Comparison of ENCODE assay signal across 8 mouse cellular contexts in genomic region chr1:167269350-167269811, GRCm38 (mm10). TPM values are rescaled to one million over a fixed set of nuclear protein-coding genes. Genes with fewer than 3 reads are reported as not detected.
DNase-seq lines count a peak whose midpoint lies in the region; ATAC-seq lines count a peak whose summit lies in the region.

No protein-coding gene starts in this region.

- WGBS in hindbrain, embryonic 10.5 days, result 37% methylated on average over 14 of the region's 14 CpGs
- 49% methylated on average over 12 of the region's 14 CpGs for WGBS in hindbrain, embryonic 11.5 days
- 30% methylated on average over 14 of the region's 14 CpGs for WGBS in embryonic facial prominence, embryonic 10.5 days
- 40% methylated on average over 14 of the region's 14 CpGs for WGBS in limb, embryonic 10.5 days
- WGBS in midbrain, embryonic 16.5 days, result 25% methylated on average over 14 of the region's 14 CpGs

- no peak overlapping the region for H3K4me2 ChIP-seq in hindbrain, embryonic 11.5 days (replicated peaks; ENCODE audit: low read depth, low read length)
- H3K4me2 ChIP-seq in midbrain, embryonic 16.5 days (ENCODE audit: low read length), result no peak overlapping the region; the same call in 1 of the 2 replicates

- H3K9me3 ChIP-seq in hindbrain, embryonic 10.5 days, result no peaks in the 10 kb centered on the region
- H3K9me3 ChIP-seq in hindbrain, embryonic 11.5 days (ENCODE audit: control insufficient read depth, low read length), result no peaks in the 10 kb centered on the region
- H3K9me3 ChIP-seq in embryonic facial prominence, embryonic 10.5 days, result no peaks in the 10 kb centered on the region
- no peaks in the 10 kb centered on the region for H3K9me3 ChIP-seq in limb, embryonic 10.5 days (replicated peaks)
- H3K9me3 ChIP-seq in midbrain, embryonic 16.5 days (replicated peaks; ENCODE audit: control insufficient read depth, low read length, poor library complexity, severe bottlenecking), result no peaks in the 10 kb centered on the region

- DNase-seq in hindbrain, embryonic 10.5 days (ENCODE audit: low spot score), result no peak
- no peak for DNase-seq in hindbrain, embryonic 11.5 days (ENCODE audit: low spot score)
- DNase-seq in embryonic facial prominence, embryonic 10.5 days (ENCODE audit: low spot score), result peak; percentile 35
- DNase-seq in limb, embryonic 10.5 days (ENCODE audit: low spot score), result no peak
- no peak for DNase-seq in cerebellum, postnatal 10 days
- no peak for DNase-seq in left cerebral cortex, adult 9 months (ENCODE audit: low spot score in 2 of 2)

- peak overlapping the region; percentile 82 for H3K27ac ChIP-seq in hindbrain, embryonic 10.5 days
- H3K27ac ChIP-seq in hindbrain, embryonic 11.5 days (ENCODE audit: low read depth, low read length), result no peak overlapping the region
- H3K27ac ChIP-seq in embryonic facial prominence, embryonic 10.5 days (replicated peaks), result peak overlapping the region; percentile 57; the same call in 1 of the 2 replicates
- peak overlapping the region; percentile 42; the same call in 1 of the 2 replicates for H3K27ac ChIP-seq in limb, embryonic 10.5 days
- H3K27ac ChIP-seq in midbrain, embryonic 16.5 days (ENCODE audit: low read length), result peak overlapping the region; percentile 64; the same call in 1 of the 2 replicates

- no peaks in the 10 kb centered on the region for H3K27me3 ChIP-seq in hindbrain, embryonic 10.5 days (ENCODE audit: insufficient read depth, poor library complexity, severe bottlenecking)
- no peaks in the 10 kb centered on the region for H3K27me3 ChIP-seq in hindbrain, embryonic 11.5 days (ENCODE audit: control insufficient read depth, insufficient read depth, low read length)
- no peaks in the 10 kb centered on the region for H3K27me3 ChIP-seq in embryonic facial prominence, embryonic 10.5 days (replicated peaks; ENCODE audit: low read depth, poor library complexity, severe bottlenecking)
- no peaks in the 10 kb centered on the region for H3K27me3 ChIP-seq in limb, embryonic 10.5 days (ENCODE audit: low read depth, poor library complexity, severe bottlenecking)
- no peaks in the 10 kb centered on the region for H3K27me3 ChIP-seq in midbrain, embryonic 16.5 days (ENCODE audit: control insufficient read depth, insufficient read depth, low read depth, low read length)

- H3K4me1 ChIP-seq in hindbrain, embryonic 10.5 days (replicated peaks), result peaks cover 64% of the 10 kb centered on the region
- H3K4me1 ChIP-seq in hindbrain, embryonic 11.5 days (replicated peaks; ENCODE audit: control insufficient read depth, insufficient read depth, low read length), result peaks cover 9% of the 10 kb centered on the region
- peaks cover 68% of the 10 kb centered on the region for H3K4me1 ChIP-seq in embryonic facial prominence, embryonic 10.5 days
- H3K4me1 ChIP-seq in limb, embryonic 10.5 days, result peaks cover 61% of the 10 kb centered on the region
- peaks cover 35% of the 10 kb centered on the region for H3K4me1 ChIP-seq in midbrain, embryonic 16.5 days (ENCODE audit: control insufficient read depth, insufficient read depth, low read length)

- H3K4me3 ChIP-seq in hindbrain, embryonic 10.5 days, result 0 out of 2 replicates have a peak overlapping the region, but pooled peaks have one; percentile 38
- H3K4me3 ChIP-seq in hindbrain, embryonic 11.5 days (ENCODE audit: low read depth, low read length), result no peak overlapping the region
- H3K4me3 ChIP-seq in embryonic facial prominence, embryonic 10.5 days, result no peak overlapping the region
- H3K4me3 ChIP-seq in limb, embryonic 10.5 days, result no peak overlapping the region
- H3K4me3 ChIP-seq in midbrain, embryonic 16.5 days (ENCODE audit: low read depth, low read length), result no peak overlapping the region

- ATAC-seq in hindbrain, embryonic 11.5 days (ENCODE audit: low FRiP score), result no peak
- peak; percentile 7; the same call in 1 of the 2 replicates for ATAC-seq in midbrain, embryonic 16.5 days
- no peak for ATAC-seq in frontal cortex, adult (ENCODE audit: low TSS enrichment)

- H3K9ac ChIP-seq in hindbrain, embryonic 11.5 days (ENCODE audit: low read depth, low read length), result no peak overlapping the region
- no peak overlapping the region for H3K9ac ChIP-seq in midbrain, embryonic 16.5 days (ENCODE audit: low read depth, low read length)

- H3K36me3 ChIP-seq in hindbrain, embryonic 10.5 days, result peaks cover 18% of the 10 kb centered on the region
- H3K36me3 ChIP-seq in hindbrain, embryonic 11.5 days (ENCODE audit: control insufficient read depth, insufficient read depth, low read length), result no peaks in the 10 kb centered on the region
- H3K36me3 ChIP-seq in embryonic facial prominence, embryonic 10.5 days (replicated peaks), result peaks cover 32% of the 10 kb centered on the region
- peaks cover 35% of the 10 kb centered on the region for H3K36me3 ChIP-seq in limb, embryonic 10.5 days
- H3K36me3 ChIP-seq in midbrain, embryonic 16.5 days (ENCODE audit: control insufficient read depth, insufficient read depth, low read length), result no peaks in the 10 kb centered on the region

RNA-seq across cellular contexts. Expression of gene Uck2, which starts 15.7 kb away (rescaled TPM):
- 113 and 125 TPM in 2 replicates for polyA plus RNA-seq in hindbrain, embryonic 10.5 days (2016; fragmentation: Nextera tagmentation; extraction: Ambion mirVana)
- polyA plus RNA-seq in hindbrain, embryonic 11.5 days (2014; fragmentation: Nextera tagmentation; extraction: Ambion mirVana), result 106 and 116 TPM in 2 replicates
- polyA plus RNA-seq in embryonic facial prominence, embryonic 10.5 days (2016; fragmentation: Nextera tagmentation; extraction: Ambion mirVana), result 120 and 128 TPM in 2 replicates
- polyA plus RNA-seq in limb, embryonic 10.5 days (2016; fragmentation: Nextera tagmentation; extraction: Ambion mirVana), result 138 and 172 TPM in 2 replicates
- polyA plus RNA-seq in midbrain, embryonic 16.5 days (2015; fragmentation: Nextera tagmentation; extraction: Ambion mirVana), result 48.9 and 52.3 TPM in 2 replicates

RNA-seq across cellular contexts. Expression of gene Tmco1, which starts 38.8 kb away (rescaled TPM):
- 76.3 and 78.3 TPM in 2 replicates for polyA plus RNA-seq in hindbrain, embryonic 10.5 days (2016; fragmentation: Nextera tagmentation; extraction: Ambion mirVana)
- polyA plus RNA-seq in hindbrain, embryonic 11.5 days (2014; fragmentation: Nextera tagmentation; extraction: Ambion mirVana), result 93.3 and 95.7 TPM in 2 replicates
- polyA plus RNA-seq in embryonic facial prominence, embryonic 10.5 days (2016; fragmentation: Nextera tagmentation; extraction: Ambion mirVana), result 65.4 and 65.7 TPM in 2 replicates
- polyA plus RNA-seq in limb, embryonic 10.5 days (2016; fragmentation: Nextera tagmentation; extraction: Ambion mirVana), result 60.9 and 64.4 TPM in 2 replicates
- 81.2 and 84.4 TPM in 2 replicates for polyA plus RNA-seq in midbrain, embryonic 16.5 days (2015; fragmentation: Nextera tagmentation; extraction: Ambion mirVana)
